Mouse (Mus musculus) adrenal gland, postnatal 4 days (tissue): ENCODE data around the gene 1700029P11Rik. TPM values are rescaled to one million over a fixed set of nuclear protein-coding genes. Genes with fewer than 3 reads are reported as not detected.
A peak's percentile ranks its signal among the peaks of the same experiment; 100 is the strongest.
"Not testable (repeated sequence)": the region's sequence is repeated elsewhere in the genome, so short reads cannot be mapped to it uniquely, and the experiment has no call there.

ENCODE experiments used
- DNase-seq, 2 experiments: peaks; one replicate each; pipeline ENCODE4 v3.0.0; 2021 to 2022; ENCODE audit warnings: low spot score in 2 of 2, mixed read lengths in 2 of 2
- total RNA-seq, 2 experiments: library from RNA; stranded (reverse); gene quantifications; 2 replicates each; pipeline ENCODE4 v1.2.3; 2021

1700029P11Rik gene
- total RNA-seq, 2 experiments from 2014 or later, result not detected

- DNase-seq, result no peak
Observed at GRCm38 (mm10) chr15:81957598-81957997, 22.7 kb upstream of the 1700029P11Rik start.

GRCm38 (mm10) chr15:81958906-81959305, 21.4 kb upstream of the 1700029P11Rik start:
- no peak for DNase-seq

- peak; percentile 94 to 98 for DNase-seq
Observed at GRCm38 (mm10) chr15:81960171-81961077, 19.9 kb upstream of the 1700029P11Rik start, which contains the start of gene Pmm1. TSS of gene Pmm1 (minus strand) at chr15:81960930.

- no peak for DNase-seq
Observed at GRCm38 (mm10) chr15:81961078-81961451, 19.3 kb upstream of the 1700029P11Rik start.

- no peak for DNase-seq
Observed at GRCm38 (mm10) chr15:81964262-81964661, 16.1 kb upstream of the 1700029P11Rik start.

GRCm38 (mm10) chr15:81964980-81965545, 15.3 kb upstream of the 1700029P11Rik start:
- DNase-seq, result no peak

GRCm38 (mm10) chr15:81966062-81966829, 14.1 kb upstream of the 1700029P11Rik start:
- no peak for DNase-seq

GRCm38 (mm10) chr15:81967821-81968220, 12.5 kb upstream of the 1700029P11Rik start:
- DNase-seq, result no peak

GRCm38 (mm10) chr15:81968447-81968846, 11.9 kb upstream of the 1700029P11Rik start:
- no peak for DNase-seq

GRCm38 (mm10) chr15:81969173-81969572, 11.2 kb upstream of the 1700029P11Rik start:
- DNase-seq, result no peak

- DNase-seq, result not testable (repeated sequence)
Observed at GRCm38 (mm10) chr15:81969635-81970034, 10.7 kb upstream of the 1700029P11Rik start.

- not testable (repeated sequence) for DNase-seq
Observed at GRCm38 (mm10) chr15:81970498-81970897, 9.8 kb upstream of the 1700029P11Rik start.

GRCm38 (mm10) chr15:81975156-81975555, 5.2 kb upstream of the 1700029P11Rik start:
- not testable (repeated sequence) for DNase-seq

- no peak for DNase-seq
Observed at GRCm38 (mm10) chr15:81982173-81982572, 1.8 kb downstream of the 1700029P11Rik start.

GRCm38 (mm10) chr15:81985267-81986161, 5.2 kb downstream of the 1700029P11Rik start:
- no peak for DNase-seq

GRCm38 (mm10) chr15:81987646-81988045, 7.3 kb downstream of the 1700029P11Rik start, which contains the start of gene Xrcc6:
TSS of gene Xrcc6 (plus strand) at chr15:81987835.
- no peak for DNase-seq

GRCm38 (mm10) chr15:81989371-81990062, 9.2 kb downstream of the 1700029P11Rik start:
- DNase-seq, result peak; percentile 74 to 86

- DNase-seq, result no peak
Observed at GRCm38 (mm10) chr15:81990549-81990948, 10.2 kb downstream of the 1700029P11Rik start.

GRCm38 (mm10) chr15:81993992-81994391, 13.7 kb downstream of the 1700029P11Rik start:
- DNase-seq, result no peak

GRCm38 (mm10) chr15:82004257-82004656, 23.9 kb downstream of the 1700029P11Rik start:
- no peak for DNase-seq
